Mouse (Mus musculus) kidney, adult 2 months (tissue): ENCODE measurements around the gene Lin7a.

Experiments
- CTCF ChIP-seq: fragments of 200-500 bp; conservative IDR thresholded peaks from 2 replicates; pipeline ENCODE4 v1.5.1; 2011; ENCODE audit warnings: low read depth, mild to moderate bottlenecking, control low read depth, low read length, moderate library complexity, mixed read lengths; ENCODE audit not compliant: insufficient read depth, insufficient read length
- POLR2A ChIP-seq: fragments of 200-500 bp; IDR thresholded peaks from one replicate; pipeline ENCODE4 v1.6.1; 2011; ENCODE audit warnings: low read depth, low read length, control low read depth

DNA sequence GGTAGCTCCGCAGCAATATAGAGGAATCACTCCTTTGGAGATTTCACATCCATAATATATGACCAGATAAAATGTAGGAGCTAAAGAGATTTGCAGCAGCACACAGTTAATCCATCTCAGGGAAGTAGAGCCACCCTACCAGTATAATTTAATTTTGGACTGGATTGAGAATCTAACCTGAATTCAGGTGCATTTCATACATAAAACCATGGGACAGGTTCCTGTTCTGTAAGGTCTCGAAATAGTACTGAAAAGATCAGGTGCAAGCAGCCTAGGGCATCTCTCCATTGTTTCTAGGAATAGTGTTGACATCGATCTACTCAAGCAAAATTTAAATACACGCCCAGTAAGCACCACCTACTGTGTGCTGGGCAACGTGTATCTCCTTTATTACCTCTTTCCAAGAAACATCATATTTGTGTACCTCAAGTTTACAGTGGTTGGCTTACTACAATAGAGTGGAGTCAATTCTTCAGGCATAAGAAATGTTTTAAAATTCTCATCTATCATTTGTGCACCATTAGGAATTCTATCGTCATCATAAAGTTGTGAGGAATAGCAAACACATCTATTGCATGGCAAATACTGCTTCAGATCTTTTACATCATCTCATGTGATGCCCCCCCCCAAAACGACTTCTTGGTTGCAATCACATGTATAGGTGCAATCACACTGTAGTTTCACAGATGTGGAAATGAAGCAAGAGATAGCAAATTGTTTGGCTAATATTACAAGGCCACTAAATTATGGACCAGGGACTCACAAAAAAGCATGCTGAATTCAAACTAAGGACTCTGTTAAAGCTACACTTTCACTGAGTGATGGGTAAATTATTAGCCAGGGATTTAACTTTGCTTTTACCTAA, 20.9 kb upstream of the Lin7a start:
- TF ChIP-seq CTCF: no peak
- no peak for TF ChIP-seq POLR2A
